Mouse (Mus musculus) myocyte (in vitro differentiated cells): Measurements from ENCODE around the gene Mctp2. TPM values are rescaled to one million over a fixed set of nuclear protein-coding genes. Genes with fewer than 3 reads are reported as not detected.

Source experiments
- H3K27me3 ChIP-seq: one replicate; pipeline ENCODE4 v1.6.1; 2011; ENCODE audit not compliant: control insufficient read depth, insufficient read depth, insufficient read length
- H3K36me3 ChIP-seq: one replicate; pipeline ENCODE4 v1.6.1; 2011; ENCODE audit not compliant: control insufficient read depth, insufficient read depth
- H3K4me2 ChIP-seq: one replicate; pipeline ENCODE4 v1.6.1; 2011; ENCODE audit warnings: low read depth, control low read depth
- H3K4me3 ChIP-seq: one replicate; pipeline ENCODE4 v1.5.1; 2011; ENCODE audit warnings: mild to moderate bottlenecking, control low read depth, moderate library complexity
- H3K79me2 ChIP-seq: one replicate; pipeline ENCODE4 v1.6.1; 2011; ENCODE audit not compliant: control insufficient read depth, insufficient read depth
- H3ac ChIP-seq: one replicate; pipeline ENCODE4 v1.6.1; 2011; ENCODE audit not compliant: control insufficient read depth, insufficient read length
- CEBPB ChIP-seq: IDR thresholded peaks from 2 replicates; pipeline ENCODE4 v1.6.1; 2011; ENCODE audit warnings: mild to moderate bottlenecking, moderate library complexity; ENCODE audit not compliant: poor library complexity, insufficient read depth, severe bottlenecking
- E2F4 ChIP-seq: IDR thresholded peaks from one replicate; pipeline ENCODE4 v1.6.1; 2011; ENCODE audit warnings: mild to moderate bottlenecking, control low read depth, moderate library complexity; ENCODE audit not compliant: insufficient read depth
- MAX ChIP-seq: IDR thresholded peaks from one replicate; pipeline ENCODE4 v1.6.1; 2011; ENCODE audit warnings: low read depth, mild to moderate bottlenecking, control low read depth
- MYOD1 ChIP-seq, 3 experiments: IDR thresholded peaks; one replicate each; pipeline ENCODE4 v1.6.1; 2011; ENCODE audit warnings: control low read depth in 2 of 3, low read depth in 2 of 3, mild to moderate bottlenecking in 2 of 3, moderate library complexity in 1 of 3; ENCODE audit not compliant: insufficient read length in 2 of 3, control insufficient read depth in 1 of 3
- MYOG ChIP-seq, 3 experiments: IDR thresholded peaks; one replicate each; pipeline ENCODE4 v1.6.1; 2011; ENCODE audit warnings: control low read depth in 2 of 3, low read depth in 2 of 3, mild to moderate bottlenecking in 2 of 3; ENCODE audit not compliant: insufficient read length in 2 of 3, control insufficient read depth in 1 of 3, insufficient read depth in 1 of 3
- POLR2A ChIP-seq: IDR thresholded peaks from one replicate; pipeline ENCODE4 v1.6.1; 2011; ENCODE audit warnings: low read depth, mild to moderate bottlenecking, control low read depth, moderate library complexity; ENCODE audit not compliant: insufficient read length
- POLR2AphosphoS2 ChIP-seq: IDR thresholded peaks from one replicate; pipeline ENCODE4 v1.6.1; 2011; ENCODE audit warnings: low read depth, control low read depth; ENCODE audit not compliant: insufficient read length
- REST ChIP-seq: IDR thresholded peaks from one replicate; pipeline ENCODE4 v1.6.1; 2011; ENCODE audit warnings: mild to moderate bottlenecking, control low read depth, moderate library complexity; ENCODE audit not compliant: insufficient read depth, insufficient read length
- SRF ChIP-seq: IDR thresholded peaks from one replicate; pipeline ENCODE4 v1.6.1; 2011; ENCODE audit warnings: low read depth; ENCODE audit not compliant: control insufficient read depth, insufficient read length
- TCF12 ChIP-seq: IDR thresholded peaks from one replicate; pipeline ENCODE4 v1.6.1; 2011; ENCODE audit warnings: mild to moderate bottlenecking, control low read depth; ENCODE audit not compliant: poor library complexity, insufficient read depth, severe bottlenecking
- TCF3 ChIP-seq: IDR thresholded peaks from one replicate; pipeline ENCODE4 v1.6.1; 2011; ENCODE audit warnings: low read depth, control low read depth; ENCODE audit not compliant: insufficient read length
- USF1 ChIP-seq: IDR thresholded peaks from one replicate; pipeline ENCODE4 v1.6.1; 2011; ENCODE audit warnings: low read depth, mild to moderate bottlenecking, control low read depth, moderate library complexity
- polyA plus RNA-seq: library from polyadenylated mRNA; unstranded; fragments of >200 nt; fragmentation: generic; extraction: Trizol; gene quantifications from one replicate; pipeline ENCODE4 v1.2.1, GENCODE M21; 2012; ENCODE audit warnings: missing spikeins

The Mctp2 gene
- polyA plus RNA-seq, 1 experiment: 0.18 TPM

- no peak for TF ChIP-seq CEBPB
- no peak for TF ChIP-seq MAX
- no peak for TF ChIP-seq TCF3
- TF ChIP-seq REST: no peak
- TF ChIP-seq SRF: no peak
- TF ChIP-seq E2F4: no peak
- TF ChIP-seq POLR2AphosphoS2: no peak
- TF ChIP-seq TCF12: no peak
- TF ChIP-seq MYOD1 (IDR thresholded peaks at IDR 0.05; ENCODE audit: control insufficient read depth in 1 of 3, insufficient read length in 2 of 3, low read depth in 2 of 3): no peak
- TF ChIP-seq POLR2A: no peak
- no peak for TF ChIP-seq MYOG (IDR thresholded peaks at IDR 0.05; ENCODE audit: control insufficient read depth in 1 of 3, insufficient read depth in 1 of 3, insufficient read length in 2 of 3, low read depth in 2 of 3)
- TF ChIP-seq USF1: no peak
- H3K4me2 ChIP-seq: no peak overlapping the region
- H3K27me3 ChIP-seq: no peaks in the 10 kb centered on the region
- no peaks in the 10 kb centered on the region for H3K36me3 ChIP-seq
- no peak overlapping the region for H3K4me3 ChIP-seq
- no peaks in the 10 kb centered on the region for H3K79me2 ChIP-seq
- H3ac ChIP-seq: no peak overlapping the region
Observed at GRCm38 (mm10) chr7:72299726-72300125, 6.7 kb downstream of the Mctp2 start.

GRCm38 (mm10) chr7:72297013-72297412 lies 9.4 kb downstream of the Mctp2 start:
- H3K79me2 ChIP-seq: no peaks in the 10 kb centered on the region
- H3K27me3 ChIP-seq: no peaks in the 10 kb centered on the region
- no peak overlapping the region for H3K4me3 ChIP-seq
- no peaks in the 10 kb centered on the region for H3K36me3 ChIP-seq
- TF ChIP-seq CEBPB (no peak), REST (no peak), MYOG (IDR thresholded peaks at IDR 0.05; ENCODE audit: control insufficient read depth in 1 of 3, insufficient read depth in 1 of 3, insufficient read length in 2 of 3, low read depth in 2 of 3) (no peak), POLR2AphosphoS2 (no peak), TCF12 (no peak), MYOD1 (IDR thresholded peaks at IDR 0.05; ENCODE audit: control insufficient read depth in 1 of 3, insufficient read length in 2 of 3, low read depth in 2 of 3) (no peak), POLR2A (no peak), MAX (no peak), E2F4 (no peak)
- H3K4me2 ChIP-seq: no peak overlapping the region
- no peak overlapping the region for H3ac ChIP-seq

GRCm38 (mm10) chr7:72296171-72296570 lies 10.2 kb downstream of the Mctp2 start:
- no peaks in the 10 kb centered on the region for H3K27me3 ChIP-seq
- no peaks in the 10 kb centered on the region for H3K36me3 ChIP-seq
- H3K4me2 ChIP-seq: no peak overlapping the region
- no peak overlapping the region for H3ac ChIP-seq
- TF ChIP-seq SRF (no peak), USF1 (no peak), POLR2A (no peak), MYOG (IDR thresholded peaks at IDR 0.05; ENCODE audit: control insufficient read depth in 1 of 3, insufficient read depth in 1 of 3, insufficient read length in 2 of 3, low read depth in 2 of 3) (no peak), MYOD1 (IDR thresholded peaks at IDR 0.05; ENCODE audit: control insufficient read depth in 1 of 3, insufficient read length in 2 of 3, low read depth in 2 of 3) (no peak)
- no peaks in the 10 kb centered on the region for H3K79me2 ChIP-seq
- no peak overlapping the region for H3K4me3 ChIP-seq

GRCm38 (mm10) chr7:72294886-72295285 lies 11.5 kb downstream of the Mctp2 start:
- Histone ChIP-seq H3ac (no peak overlapping the region), H3K79me2 (no peaks in the 10 kb centered on the region), H3K4me2 (no peak overlapping the region), H3K36me3 (no peaks in the 10 kb centered on the region), H3K27me3 (no peaks in the 10 kb centered on the region), H3K4me3 (no peak overlapping the region)
- TF ChIP-seq MAX (no peak), REST (no peak), USF1 (no peak), POLR2A (no peak), CEBPB (no peak), POLR2AphosphoS2 (no peak), TCF12 (no peak), SRF (no peak), E2F4 (no peak), TCF3 (no peak), MYOG (IDR thresholded peaks at IDR 0.05; ENCODE audit: control insufficient read depth in 1 of 3, insufficient read depth in 1 of 3, insufficient read length in 2 of 3, low read depth in 2 of 3) (no peak)

- H3K4me2 ChIP-seq: no peak overlapping the region
- H3K36me3 ChIP-seq: no peaks in the 10 kb centered on the region
- TF ChIP-seq SRF (no peak), MYOD1 (IDR thresholded peaks at IDR 0.05; ENCODE audit: control insufficient read depth in 1 of 3, insufficient read length in 2 of 3, low read depth in 2 of 3) (no peak), MYOG (IDR thresholded peaks at IDR 0.05; ENCODE audit: control insufficient read depth in 1 of 3, insufficient read depth in 1 of 3, insufficient read length in 2 of 3, low read depth in 2 of 3) (no peak)
- H3ac ChIP-seq: no peak overlapping the region
- H3K27me3 ChIP-seq: no peaks in the 10 kb centered on the region
- H3K4me3 ChIP-seq: no peak overlapping the region
- no peaks in the 10 kb centered on the region for H3K79me2 ChIP-seq
Observed at GRCm38 (mm10) chr7:72293784-72294538, 12.4 kb downstream of the Mctp2 start.
